Mouse (Mus musculus): ENCODE results near the gene Cemip.
A peak's percentile ranks its signal among the peaks of the same experiment; 100 is the strongest.
"Not testable (repeated sequence)": the region's sequence is repeated elsewhere in the genome, so short reads cannot be mapped to it uniquely, and the experiment has no call there.

Gene Cemip

GRCm38 (mm10) chr7:83892333-83892669, 194.0 kb downstream of the Cemip start:
- DNase-seq (ENCODE audit: low spot score in 2 of 2): no peak

GRCm38 (mm10) chr7:83891433-83892332, 194.6 kb downstream of the Cemip start:
- DNase-seq (ENCODE audit: low spot score in 2 of 2): peak; percentile 100

DNA sequence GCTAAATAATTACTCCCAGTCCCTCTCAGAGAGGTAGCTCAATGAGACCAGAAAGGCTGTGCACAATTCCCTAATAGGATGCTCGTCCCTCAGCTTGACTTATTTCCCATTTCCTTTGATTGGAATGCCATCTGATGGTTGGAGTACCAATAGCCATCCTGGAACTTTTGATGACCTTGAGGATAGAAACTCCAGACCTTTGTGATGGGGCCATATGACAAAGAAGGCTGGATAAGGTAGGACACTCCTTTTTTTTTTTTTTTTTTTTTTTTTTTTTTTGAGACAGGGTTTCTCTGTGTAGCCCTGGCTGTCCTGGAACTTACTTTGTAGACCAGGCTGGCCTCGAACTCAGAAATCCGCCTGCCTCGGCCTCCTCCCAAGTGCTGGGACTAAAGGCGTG, 196.4 kb downstream of the Cemip start:
- DNase-seq (ENCODE audit: low spot score in 2 of 2): not testable (repeated sequence)

DNA sequence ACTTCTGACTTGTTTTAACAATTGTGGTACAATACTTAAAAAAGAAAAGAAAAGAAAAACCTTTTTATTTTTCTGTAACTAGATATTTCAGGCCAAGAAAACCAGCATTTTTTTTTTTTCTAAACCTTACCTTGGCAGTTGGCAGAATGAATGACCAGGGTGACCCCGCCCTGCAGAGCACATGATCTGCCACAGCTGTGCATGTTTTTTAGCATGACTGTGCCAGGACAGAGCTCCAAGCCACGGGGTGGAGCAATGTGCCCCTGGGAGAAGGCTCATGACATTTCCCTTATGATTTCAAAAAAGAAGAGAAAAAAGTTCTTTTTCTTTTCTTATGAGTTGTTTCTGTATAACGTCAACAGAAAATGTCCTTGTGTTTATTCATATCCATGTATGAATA, 196.9 kb downstream of the Cemip start:
- DNase-seq (ENCODE audit: low spot score in 2 of 2): peak; percentile 60 to 72

- no peak for DNase-seq (ENCODE audit: low spot score in 2 of 2)
Observed at GRCm38 (mm10) chr7:83886366-83887129, 199.8 kb downstream of the Cemip start.

DNA sequence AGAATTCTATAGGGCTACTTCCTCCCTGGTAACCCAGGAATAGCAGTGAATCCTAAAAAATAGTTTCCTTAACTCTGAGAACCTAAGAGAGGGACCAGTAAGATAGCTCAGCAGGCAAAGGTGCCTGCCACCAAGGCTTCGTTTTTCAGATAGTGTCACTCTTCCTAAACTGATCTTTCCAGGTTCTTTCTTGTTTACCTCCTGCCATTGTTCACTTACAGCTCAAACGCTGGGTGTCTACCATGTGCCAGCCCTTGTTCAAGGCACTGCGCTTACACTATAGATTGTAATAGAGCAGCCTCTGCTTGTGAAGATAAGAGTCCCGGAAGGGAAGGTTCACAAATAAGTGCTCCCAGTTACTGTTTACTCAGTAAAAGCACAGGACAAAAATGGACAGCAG, 200.5 kb downstream of the Cemip start:
- no peak for DNase-seq (ENCODE audit: low spot score in 2 of 2)

GRCm38 (mm10) chr7:83884921-83885532, 201.3 kb downstream of the Cemip start:
- DNase-seq (ENCODE audit: low spot score in 2 of 2): peak in 1 of 2 experiments; percentile 30

DNA sequence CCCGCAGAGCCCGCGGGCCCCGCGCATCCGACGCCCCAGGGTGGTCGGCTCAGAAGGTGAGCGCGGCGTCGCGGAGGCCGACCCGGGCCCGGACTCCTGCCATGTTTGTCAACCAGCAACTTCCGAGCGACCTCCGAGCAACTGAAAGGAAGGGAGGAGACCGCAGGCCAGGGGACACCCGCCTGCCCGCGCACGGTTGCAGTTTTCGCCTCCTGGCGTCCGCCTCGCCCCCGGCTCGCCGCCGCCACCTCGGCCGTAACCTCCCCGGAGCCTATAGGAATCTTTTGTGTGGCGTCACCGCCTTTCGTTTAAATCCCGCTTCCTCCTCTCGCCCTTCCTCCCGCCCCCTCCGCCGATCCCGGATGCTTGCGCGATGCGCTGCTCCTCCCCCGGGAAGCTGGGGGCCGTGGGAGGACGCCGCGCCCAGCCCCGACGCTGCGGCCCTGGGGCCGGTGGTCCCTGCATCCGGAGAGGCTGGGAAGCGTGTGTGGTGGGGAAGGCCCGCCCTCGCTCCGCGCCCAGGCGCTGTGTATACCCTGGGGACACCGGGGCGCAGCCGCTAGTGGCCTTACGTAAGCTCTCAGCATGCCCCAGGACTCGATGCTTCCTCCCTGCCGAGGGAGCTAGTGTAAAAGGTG, 202.2 kb downstream of the Cemip start, which contains the start of the genes Tlnrd1 and Mesd:
Tlnrd1 (minus strand) TSS at position 285 of the 638 bp plus-strand sequence.
Mesd (plus strand) TSS at position 446 of the 638 bp plus-strand sequence.
- peak; percentile 90 to 94 for DNase-seq (ENCODE audit: low spot score in 2 of 2)

GRCm38 (mm10) chr7:83883276-83884020, 202.9 kb downstream of the Cemip start:
- peak; percentile 76 to 78 for DNase-seq (ENCODE audit: low spot score in 2 of 2)
